Mouse (Mus musculus): ENCODE data around the gene Lats2.

- no peak for TF ChIP-seq CTCF (IDR thresholded peaks at IDR 0.05; ENCODE audit: low read depth)
- no peak for TF ChIP-seq EP300 (IDR thresholded peaks at IDR 0.05; ENCODE audit: low read depth)
Measured at GRCm38 (mm10) chr14:57732668-57733293, 25.4 kb downstream of the Lats2 start.
